Mouse (Mus musculus) frontal cortex, postnatal 10 days (tissue): ENCODE data around the gene Scgb1a1.

Source experiments
- DNase-seq, 2 experiments: peaks; one replicate each; pipeline ENCODE4 v3.0.0; 2022; ENCODE audit warnings: low spot score in 2 of 2, mixed read lengths in 1 of 2

The Scgb1a1 gene

DNA sequence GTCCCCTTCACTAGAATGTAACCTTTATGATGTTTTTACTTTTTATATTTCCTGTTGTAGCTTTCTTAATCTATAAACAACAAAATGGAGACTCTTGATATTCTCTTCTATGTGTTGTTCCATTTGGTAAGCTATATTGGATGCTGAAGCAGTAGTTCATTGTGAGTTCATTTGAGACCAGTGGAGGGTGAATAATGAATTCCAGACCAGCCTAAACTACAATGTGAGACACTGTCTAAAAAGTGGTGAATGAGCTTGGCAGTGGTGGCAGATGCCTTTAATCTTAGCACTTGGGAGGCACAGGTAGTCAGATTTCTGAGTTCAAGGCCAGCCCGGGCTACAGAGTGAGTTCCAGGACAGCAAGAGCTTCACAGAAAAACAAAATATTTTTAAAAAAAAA lies 44.6 kb downstream of the Scgb1a1 start:
- DNase-seq: no peak

DNA sequence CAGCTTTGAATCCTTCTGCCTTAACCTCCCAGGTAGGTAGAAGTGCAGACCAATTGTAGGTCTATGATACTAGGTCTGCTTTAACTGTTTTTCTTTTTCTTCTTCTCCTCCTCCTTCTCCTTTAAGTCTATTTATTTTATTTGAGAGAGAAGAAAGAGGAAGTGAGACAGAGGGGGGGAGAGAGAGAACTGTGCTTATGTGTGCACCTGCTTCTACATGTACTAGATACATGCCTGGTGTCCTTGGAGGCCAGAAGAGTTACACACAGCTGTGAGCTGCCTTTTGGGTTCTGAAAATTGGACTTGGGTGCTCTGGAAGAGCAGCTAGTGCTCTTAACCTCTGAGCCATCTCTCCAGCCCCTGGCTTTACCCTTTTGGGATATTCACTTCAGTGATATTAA lies 46.7 kb downstream of the Scgb1a1 start:
- DNase-seq: no peak

DNA sequence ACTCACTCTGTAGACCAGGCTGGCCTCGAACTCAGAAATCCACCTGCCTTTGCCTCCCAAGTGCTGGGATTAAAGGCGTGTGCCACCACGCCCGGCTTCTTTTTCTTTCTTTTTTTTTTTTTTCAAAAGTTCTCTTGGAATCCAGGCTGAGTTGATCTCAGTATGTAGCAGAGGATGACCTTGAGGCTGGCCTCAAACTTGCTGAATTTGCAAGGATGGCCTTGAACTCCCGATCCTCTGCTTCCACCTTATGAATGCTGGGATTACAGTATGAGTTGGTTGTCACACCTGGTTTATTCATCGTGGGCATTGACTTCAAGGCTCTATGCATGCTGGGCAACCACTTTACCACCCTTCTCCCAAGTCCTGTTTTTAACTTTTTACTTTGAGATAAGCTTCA lies 47.1 kb downstream of the Scgb1a1 start:
- DNase-seq: no peak

DNA sequence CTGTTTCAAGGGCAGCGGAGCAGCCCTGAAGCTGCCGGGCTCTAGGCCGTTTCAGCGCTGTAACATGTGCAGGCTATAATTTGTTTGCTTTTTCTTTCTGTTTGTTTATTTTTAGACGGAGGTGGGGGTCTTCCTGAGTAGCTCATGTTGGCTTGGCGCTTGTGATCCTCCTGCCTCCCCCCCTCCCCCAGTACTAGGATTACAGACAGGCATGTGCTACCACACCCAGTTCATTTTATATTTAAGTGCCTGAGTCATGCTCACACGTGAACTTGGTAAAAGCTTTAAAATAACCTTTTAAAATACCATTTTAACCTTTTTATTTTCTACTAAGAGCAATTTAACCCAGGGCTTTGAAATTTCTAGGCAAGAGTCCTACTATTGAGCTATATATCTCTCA lies 47.8 kb downstream of the Scgb1a1 start:
- DNase-seq: no peak

DNA sequence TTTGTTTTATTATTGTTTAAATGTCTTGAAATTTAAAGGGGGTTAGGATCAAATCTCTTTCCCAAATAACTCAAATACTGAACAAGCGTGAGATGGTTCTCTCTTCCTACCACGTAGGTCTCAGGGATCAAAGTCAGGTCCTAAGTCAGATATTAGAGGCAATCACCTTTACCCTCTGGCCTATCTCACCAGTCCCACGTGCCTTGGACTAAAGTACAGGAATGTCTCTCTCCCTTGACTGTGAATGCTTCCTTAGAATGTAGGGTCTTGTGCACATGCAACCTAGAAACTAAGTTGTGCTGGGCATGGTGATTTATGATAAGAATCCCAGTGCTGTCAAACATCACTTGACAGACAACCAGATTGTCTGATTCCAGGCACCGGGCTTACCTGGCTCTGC lies 48.5 kb downstream of the Scgb1a1 start:
- no peak for DNase-seq

DNA sequence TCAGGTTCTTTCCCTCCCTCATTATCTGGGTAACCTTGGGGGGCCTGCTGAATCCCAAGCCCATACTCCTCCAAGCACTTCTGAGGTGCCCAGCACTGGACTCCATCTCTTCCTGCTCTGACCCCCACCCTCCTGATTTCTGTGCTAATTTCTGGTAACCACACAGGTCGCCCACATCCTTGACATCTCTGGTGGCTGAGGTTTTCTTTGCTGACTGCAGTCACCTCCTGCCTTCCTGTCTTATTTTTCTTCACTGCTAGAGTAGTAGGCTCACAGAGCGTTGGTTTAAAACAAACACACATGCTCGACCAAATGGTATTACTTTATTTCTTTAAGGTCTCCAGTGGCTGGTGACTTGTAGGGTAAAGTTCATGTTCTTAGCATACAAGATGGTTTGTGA lies 49.6 kb downstream of the Scgb1a1 start:
- no peak for DNase-seq

DNA sequence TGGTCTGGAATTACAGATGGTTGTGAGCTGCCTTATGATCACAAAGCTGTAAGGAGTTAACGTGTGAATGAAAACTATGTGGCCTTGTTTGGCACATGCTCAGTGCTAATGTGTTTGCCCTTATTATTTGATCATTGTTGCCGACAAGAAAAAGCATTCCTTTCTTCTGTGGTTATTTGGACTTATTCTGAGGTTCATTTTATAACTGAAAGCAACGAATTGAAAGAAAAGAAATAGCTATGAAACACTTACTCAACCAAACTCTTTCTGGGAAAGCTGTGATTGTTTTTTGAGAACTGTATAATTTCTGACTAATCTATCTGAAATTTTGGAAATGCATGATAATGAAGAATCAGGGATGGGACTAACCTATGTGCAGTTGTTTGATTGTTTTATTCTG lies 52.7 kb downstream of the Scgb1a1 start:
- no peak for DNase-seq

DNA sequence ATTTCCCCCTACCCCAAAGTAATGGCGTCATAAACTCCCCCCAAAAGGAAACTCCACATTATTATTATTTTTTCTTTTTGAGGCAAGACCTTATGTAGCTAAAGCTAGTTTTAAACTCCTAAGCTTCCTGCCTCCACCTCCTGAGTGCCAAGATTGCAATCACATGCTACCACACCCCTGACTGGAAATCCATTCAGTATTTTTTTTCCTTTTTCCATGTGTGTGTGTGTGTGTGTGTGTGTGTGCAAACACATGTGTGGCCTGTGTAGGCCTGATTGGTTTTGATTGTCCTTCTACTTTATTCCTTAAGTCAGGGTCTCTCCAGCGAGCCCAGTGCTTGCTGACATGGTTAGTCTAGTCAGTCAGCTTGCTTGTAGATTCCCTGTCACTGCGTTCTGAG lies 53.3 kb downstream of the Scgb1a1 start:
- no peak for DNase-seq
